Mouse (Mus musculus): ENCODE measurements around the gene Glrx5. TPM values are rescaled to one million over a fixed set of nuclear protein-coding genes. Genes with fewer than 3 reads are reported as not detected.
A peak's percentile ranks its signal among the peaks of the same experiment; 100 is the strongest.

The Glrx5 gene
- total RNA-seq (2021): 183 and 235 TPM in 2 replicates
- long read RNA-seq, transcript Glrx5-201 (2 exons, 2,925 nt): major isoform, 312 of 409 reads
- long read RNA-seq, partial matches to known transcripts: 0 of 409 reads
- long read RNA-seq, other reads (novel, unspliced or antisense): 97 of 409 reads

GRCm38 (mm10) chr12:105032147-105032831 is at the start of gene Glrx5:
TSS of gene Glrx5 (plus strand) at chr12:105032688.
- peak; percentile 97 for DNase-seq

- peak; percentile 74 for DNase-seq
Observed at GRCm38 (mm10) chr12:104983476-104983875, 49.0 kb upstream of the Glrx5 start.

GRCm38 (mm10) chr12:104985088-104985487 is 47.4 kb upstream of the Glrx5 start:
- DNase-seq: no peak

GRCm38 (mm10) chr12:104986001-104986400 is 46.5 kb upstream of the Glrx5 start:
- peak; percentile 37 for DNase-seq

- DNase-seq: no peak
Observed at GRCm38 (mm10) chr12:104986781-104987180, 45.7 kb upstream of the Glrx5 start.

- no peak for DNase-seq
Observed at GRCm38 (mm10) chr12:104987936-104988335, 44.6 kb upstream of the Glrx5 start.

- DNase-seq: no peak
Observed at GRCm38 (mm10) chr12:104990741-104991454, 41.6 kb upstream of the Glrx5 start.

GRCm38 (mm10) chr12:104992123-104992741 is 40.3 kb upstream of the Glrx5 start:
- no peak for DNase-seq

- DNase-seq: peak; percentile 40
Observed at GRCm38 (mm10) chr12:104992838-104993237, 39.6 kb upstream of the Glrx5 start.

GRCm38 (mm10) chr12:104995259-104995876 is 37.1 kb upstream of the Glrx5 start:
- no peak for DNase-seq

GRCm38 (mm10) chr12:104996012-104996728 is 36.3 kb upstream of the Glrx5 start:
- DNase-seq: no peak

- no peak for DNase-seq
Observed at GRCm38 (mm10) chr12:104997159-104997558, 35.3 kb upstream of the Glrx5 start.

- DNase-seq: no peak
Observed at GRCm38 (mm10) chr12:104997641-104998293, 34.7 kb upstream of the Glrx5 start.

GRCm38 (mm10) chr12:104998541-104998940 is 33.9 kb upstream of the Glrx5 start:
- DNase-seq: no peak

GRCm38 (mm10) chr12:104999171-104999570 is 33.3 kb upstream of the Glrx5 start:
- no peak for DNase-seq

GRCm38 (mm10) chr12:105000487-105001283 is 31.8 kb upstream of the Glrx5 start:
- DNase-seq: peak; percentile 41

- DNase-seq: no peak
Observed at GRCm38 (mm10) chr12:105001317-105001716, 31.2 kb upstream of the Glrx5 start.

- no peak for DNase-seq
Observed at GRCm38 (mm10) chr12:105002340-105003132, 30.0 kb upstream of the Glrx5 start.

GRCm38 (mm10) chr12:105003158-105003557 is 29.3 kb upstream of the Glrx5 start:
- DNase-seq: no peak

- no peak for DNase-seq
Observed at GRCm38 (mm10) chr12:105003715-105004114, 28.8 kb upstream of the Glrx5 start.

Measured in adrenal gland, postnatal 25 days (tissue).